ENCODE assay signal across 13 mouse cellular contexts in genomic region chr14:27269836-27270235, GRCm38 (mm10).
DNase-seq lines count a peak whose midpoint lies in the region; ATAC-seq and TF ChIP-seq lines count a peak whose summit lies in the region.
"Had no signal": no experiment of that assay in that cellular context is flagged by ENCODE, and none has a peak within 500 bp of the region (broad histone marks: within the 10 kb centered on the region; RNA-seq: fewer than 3 reads in every experiment).

No protein-coding gene starts in this region.

- ATAC-seq in forebrain, embryonic 12.5 days (ENCODE audit: low FRiP score), result no peak
- ATAC-seq: liver, postnatal 0 days had no signal

- H3K27me3 ChIP-seq in thymus, adult 2 months (ENCODE audit: control insufficient read depth, insufficient read depth, low read length), result no peaks in the 10 kb centered on the region
- H3K27me3 ChIP-seq in forebrain, embryonic 12.5 days, result no peaks in the 10 kb centered on the region; the same call in 1 of the 2 replicates
- H3K27me3 ChIP-seq: embryonic facial prominence, embryonic 13.5 days; neural tube, embryonic 12.5 days had no signal

- 93% methylated on average over 4 of the region's 4 CpGs for WGBS in thymus, adult 2 months
- 83% methylated on average over 4 of the region's 4 CpGs for WGBS in forebrain, embryonic 12.5 days

- TF ChIP-seq POLR2A in thymus, adult 2 months (IDR thresholded peaks at IDR 0.05; ENCODE audit: control insufficient read depth, extremely low read depth, insufficient read depth, low read length, poor library complexity), result no peak

- peak; percentile 60 for DNase-seq in layer of hippocampus, adult 11-12 months (ENCODE audit: low spot score)
- no peak for DNase-seq in layer of hippocampus, postnatal 10 days (ENCODE audit: low spot score in 2 of 2)
- DNase-seq in cerebellum, postnatal 25 days, result peak; percentile 84 to 87
- peak; percentile 40 to 53 for DNase-seq in layer of hippocampus, postnatal 36 days
- DNase-seq in right cerebral cortex, postnatal 36 days (ENCODE audit: low spot score in 2 of 2), result peak; percentile 64 to 90
- no peak for DNase-seq in urinary bladder, postnatal 36 days (ENCODE audit: low spot score in 2 of 2)
- no peak for DNase-seq in thymus, adult 2 months
- DNase-seq: B cell, adult 2 months; liver, postnatal 0 days; thymus, adult 18-20 months had no signal

- H3K9ac ChIP-seq in forebrain, embryonic 12.5 days, result no peak overlapping the region
- H3K9ac ChIP-seq: embryonic facial prominence, embryonic 13.5 days; liver, postnatal 0 days; neural tube, embryonic 12.5 days had no signal

- no peak overlapping the region for H3K4me3 ChIP-seq in thymus, adult 2 months (ENCODE audit: control insufficient read depth, insufficient read depth, low read length)
- H3K4me3 ChIP-seq in forebrain, embryonic 12.5 days (replicated peaks), result no peak overlapping the region
- H3K4me3 ChIP-seq: embryonic facial prominence, embryonic 13.5 days; neural tube, embryonic 12.5 days had no signal

- H3K27ac ChIP-seq in thymus, adult 2 months (ENCODE audit: control insufficient read depth, insufficient read depth, low read length), result no peak overlapping the region
- H3K27ac ChIP-seq in forebrain, embryonic 12.5 days, result no peak overlapping the region
- H3K27ac ChIP-seq: embryonic facial prominence, embryonic 13.5 days; neural tube, embryonic 12.5 days had no signal

- H3K4me2 ChIP-seq in forebrain, embryonic 12.5 days, result no peak overlapping the region
- H3K4me2 ChIP-seq: embryonic facial prominence, embryonic 13.5 days; neural tube, embryonic 12.5 days had no signal

- no peaks in the 10 kb centered on the region for H3K9me3 ChIP-seq in forebrain, embryonic 12.5 days
- H3K9me3 ChIP-seq: embryonic facial prominence, embryonic 13.5 days; neural tube, embryonic 12.5 days had no signal

- no peak for TF ChIP-seq CTCF in thymus, adult 2 months (IDR thresholded peaks at IDR 0.05; ENCODE audit: borderline replicate concordance, control insufficient read depth, extremely low read depth, insufficient read depth, low read length, poor library complexity)

- H3K4me1 ChIP-seq in thymus, adult 2 months (replicated peaks; ENCODE audit: control insufficient read depth, insufficient read depth, low read length), result peaks cover 3% of the 10 kb centered on the region; the same call in 1 of the 2 replicates
- peaks cover 18% of the 10 kb centered on the region for H3K4me1 ChIP-seq in forebrain, embryonic 12.5 days

- H3K36me3 ChIP-seq in thymus, adult 2 months (ENCODE audit: control insufficient read depth, insufficient read depth, low read length), result no peaks in the 10 kb centered on the region
- no peaks in the 10 kb centered on the region for H3K36me3 ChIP-seq in forebrain, embryonic 12.5 days (replicated peaks)
- H3K36me3 ChIP-seq: embryonic facial prominence, embryonic 13.5 days; neural tube, embryonic 12.5 days had no signal

Comparison
In these comparisons a context has a peak if more than half of its experiments do, and no peak if none do; other contexts are left out.
1. DNase-seq: peak in layer of hippocampus, adult 11-12 months (single experiment), cerebellum, postnatal 25 days (2 of 2), layer of hippocampus, postnatal 36 days (2 of 2) and right cerebral cortex, postnatal 36 days (2 of 2); none in layer of hippocampus, postnatal 10 days (0 of 2), urinary bladder, postnatal 36 days (0 of 2) and thymus, adult 2 months (single experiment).